Mouse (Mus musculus) gastrocnemius, postnatal 25 days (tissue): ENCODE results near the gene Nxph3. TPM values are rescaled to one million over a fixed set of nuclear protein-coding genes. Genes with fewer than 3 reads are reported as not detected.
A peak's percentile ranks its signal among the peaks of the same experiment; 100 is the strongest.

Experiments used
- DNase-seq: peaks from one replicate; pipeline ENCODE4 v3.0.0; 2022
- total RNA-seq, 2 experiments: library from RNA; stranded (reverse); gene quantifications; 1 replicate in 1 of 2; 2 replicates in 1 of 2; pipeline ENCODE4 v1.2.3; 2021

The Nxph3 gene
- total RNA-seq, 2 experiments from 2014 or later: 0.16 to 0.26 TPM

GRCm38 (mm10) chr11:95493010-95493409 is 21.4 kb downstream of the Nxph3 start:
- DNase-seq: no peak

GRCm38 (mm10) chr11:95492256-95492655 is 22.1 kb downstream of the Nxph3 start:
- no peak for DNase-seq

DNA sequence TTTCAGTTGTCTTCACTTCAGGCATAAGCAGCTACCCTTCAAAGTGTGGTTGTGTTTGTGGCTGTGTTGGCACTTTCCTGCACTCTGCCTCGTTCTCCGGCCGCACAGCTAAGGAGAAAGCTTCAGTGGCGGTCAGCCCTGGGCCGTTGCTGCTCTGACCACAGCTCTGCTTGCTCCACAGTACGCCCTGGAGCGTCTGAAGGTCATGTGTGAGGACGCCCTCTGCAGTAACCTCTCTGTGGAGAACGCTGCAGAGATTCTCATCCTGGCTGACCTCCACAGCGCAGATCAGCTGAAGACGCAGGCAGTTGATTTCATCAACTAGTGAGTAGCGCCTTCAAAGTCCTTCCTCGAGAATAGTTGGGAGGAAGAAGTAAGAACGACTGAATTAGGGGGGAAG is 24.3 kb downstream of the Nxph3 start:
- DNase-seq: no peak

- DNase-seq: no peak
Measured at GRCm38 (mm10) chr11:95487237-95487636, 27.1 kb downstream of the Nxph3 start.

GRCm38 (mm10) chr11:95485634-95486033 is 28.7 kb downstream of the Nxph3 start:
- DNase-seq: no peak

DNA sequence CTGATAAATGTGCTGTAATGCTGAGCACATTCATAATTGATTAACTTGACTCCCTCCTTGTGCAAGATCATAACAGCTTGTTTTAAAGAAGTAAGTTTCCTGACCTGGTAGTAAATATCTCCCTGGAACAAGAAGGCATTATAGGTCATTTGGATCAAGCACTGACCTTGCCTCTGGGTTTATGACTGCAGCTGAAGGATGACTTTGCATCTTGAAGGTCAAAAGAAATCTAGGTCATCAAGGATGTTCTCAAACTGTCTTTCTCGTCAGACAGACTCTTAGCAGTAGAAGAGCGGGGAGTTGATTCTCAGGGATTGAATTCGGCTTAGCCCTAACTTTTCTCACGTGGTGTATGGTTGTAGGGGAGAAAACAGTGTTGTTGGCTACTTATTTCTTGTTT is 33.7 kb downstream of the Nxph3 start:
- no peak for DNase-seq

GRCm38 (mm10) chr11:95479458-95479857 is 34.9 kb downstream of the Nxph3 start:
- DNase-seq: no peak

DNA sequence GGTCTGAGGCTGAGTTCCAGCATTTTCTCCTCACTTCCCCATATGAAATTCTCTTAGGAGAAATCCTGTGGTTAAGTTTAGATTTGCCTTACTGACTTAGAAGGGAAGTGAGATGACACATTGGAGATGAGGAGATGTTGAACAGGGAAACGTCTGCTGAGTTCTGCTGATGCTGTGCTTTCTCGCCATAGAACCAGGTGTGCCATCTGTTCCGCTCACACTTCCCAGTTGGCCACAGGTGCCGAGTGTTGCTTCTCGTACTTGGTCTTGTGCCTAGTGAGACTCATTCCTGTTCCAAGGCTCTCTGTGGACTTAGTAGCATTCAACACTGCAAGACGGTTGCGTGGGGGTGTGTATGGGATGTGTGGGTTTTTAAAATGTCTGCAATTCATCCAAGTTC is 38.0 kb downstream of the Nxph3 start:
- DNase-seq: peak; percentile 12

DNA sequence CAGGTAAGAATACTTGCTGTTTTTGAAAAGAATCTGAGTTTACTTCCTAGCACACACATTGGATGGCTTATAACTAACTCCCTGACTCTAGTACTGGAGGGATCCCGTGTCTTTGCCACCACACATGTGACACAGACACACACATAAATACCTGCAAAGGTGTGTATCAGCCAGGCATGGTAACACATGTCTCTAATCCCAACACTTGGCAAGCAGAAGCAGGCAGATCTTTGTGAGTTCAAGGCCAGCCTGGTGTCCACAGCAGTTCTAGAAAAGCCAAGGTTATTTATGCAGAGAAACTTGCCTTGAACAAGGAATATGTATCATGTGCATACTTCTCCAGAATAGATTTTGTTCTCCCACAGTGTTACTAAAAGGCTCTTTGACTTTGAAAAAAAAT is 40.9 kb downstream of the Nxph3 start:
- DNase-seq: no peak

- DNase-seq: peak; percentile 17
Measured at GRCm38 (mm10) chr11:95472942-95473341, 41.4 kb downstream of the Nxph3 start.

DNA sequence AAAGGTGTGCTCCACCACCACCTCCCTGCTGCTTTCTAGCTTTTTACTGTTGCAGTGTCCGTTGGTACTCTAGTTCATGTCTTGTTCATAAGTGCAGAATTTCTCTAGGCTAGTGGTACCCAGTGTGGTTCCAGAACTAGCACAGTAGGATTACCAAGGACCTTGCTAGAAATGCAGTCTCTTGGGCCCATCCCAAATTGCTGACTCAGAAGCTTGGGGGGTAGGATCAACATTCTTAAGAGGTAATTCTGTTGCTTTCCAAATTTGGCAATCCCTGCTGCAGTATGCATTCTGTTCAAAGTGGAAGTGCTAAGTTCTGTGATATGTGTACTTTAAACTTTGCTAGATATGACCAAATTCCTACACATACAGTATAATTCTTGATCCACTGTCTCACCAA is 46.6 kb downstream of the Nxph3 start:
- no peak for DNase-seq

- no peak for DNase-seq
Measured at GRCm38 (mm10) chr11:95462168-95462567, 52.2 kb downstream of the Nxph3 start.

GRCm38 (mm10) chr11:95460872-95461271 is 53.5 kb downstream of the Nxph3 start:
- no peak for DNase-seq

Other genes with a start within 250 kb of the Nxph3 start
- gene Kat7, start 204.3 kb downstream of the Nxph3 start, total RNA-seq: 10 to 100 TPM; 16.9 to 19.6 TPM
- gene Fam117a, start 177.6 kb downstream of the Nxph3 start, total RNA-seq: 1 to 10 TPM; 4.2 to 4.5 TPM
- 10 to 100 TPM; 38.8 to 40.7 TPM for gene Slc35b1, start 129.9 kb downstream of the Nxph3 start, total RNA-seq
- 100 to 1,000 TPM; 176 to 216 TPM for gene Spop, start 100.5 kb downstream of the Nxph3 start, total RNA-seq
- under 1 TPM; 0.43 to 0.61 TPM for gene Ngfr, start 73.2 kb upstream of the Nxph3 start, total RNA-seq
- gene Phb, start 152.4 kb upstream of the Nxph3 start, total RNA-seq: 100 to 1,000 TPM; 179 to 189 TPM
- gene Zfp652, start 198.1 kb upstream of the Nxph3 start, total RNA-seq: 10 to 100 TPM; 62.2 to 71.7 TPM
- under 1 TPM; 0.29 to 0.36 TPM for gene B130006D01Rik, start 209.0 kb upstream of the Nxph3 start, total RNA-seq